Mouse (Mus musculus) spleen, adult 2 months (tissue): Measurements from ENCODE around the gene Ppard.

ENCODE experiments used
- CTCF ChIP-seq: fragments of 200-500 bp; IDR thresholded peaks from 2 replicates; pipeline ENCODE4 v1.5.1; 2011; ENCODE audit warnings: mild to moderate bottlenecking, inconsistent platforms; ENCODE audit not compliant: insufficient read depth, insufficient read length, insufficient replicate concordance; ENCODE audit errors: extremely low read depth
- POLR2A ChIP-seq: fragments of 200-500 bp; IDR thresholded peaks from 2 replicates; pipeline ENCODE4 v1.6.1; 2011; ENCODE audit warnings: low read depth, low read length, inconsistent platforms

DNA sequence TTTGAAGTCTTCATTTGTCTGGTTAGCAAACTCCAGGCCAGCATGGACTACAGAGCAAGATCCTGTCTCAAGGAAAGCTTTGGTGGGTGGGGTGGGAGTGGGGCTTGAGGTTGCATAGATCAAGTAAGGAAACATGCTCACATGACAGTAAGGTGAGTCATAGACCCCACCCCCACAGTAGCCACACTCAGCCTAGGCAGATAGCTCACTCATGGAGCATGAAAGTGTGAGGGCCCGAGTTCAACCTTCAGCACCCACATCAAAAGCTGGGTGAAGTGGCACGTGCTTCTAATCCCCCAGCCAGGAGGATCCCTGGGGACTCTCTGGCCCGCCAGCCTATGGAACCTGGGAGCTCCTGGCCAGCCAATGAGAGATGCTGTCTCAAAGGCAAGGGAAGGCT is 38.9 kb upstream of the Ppard start:
- TF ChIP-seq CTCF (no peak), POLR2A (no peak)
